Mouse (Mus musculus): ENCODE data around the gene Micall1. TPM values are rescaled to one million over a fixed set of nuclear protein-coding genes. Genes with fewer than 3 reads are reported as not detected.

Gene Micall1
- total and polyA plus RNA-seq, 3 experiments = 39.3 to 45.7 (median 43.0) TPM

DNA sequence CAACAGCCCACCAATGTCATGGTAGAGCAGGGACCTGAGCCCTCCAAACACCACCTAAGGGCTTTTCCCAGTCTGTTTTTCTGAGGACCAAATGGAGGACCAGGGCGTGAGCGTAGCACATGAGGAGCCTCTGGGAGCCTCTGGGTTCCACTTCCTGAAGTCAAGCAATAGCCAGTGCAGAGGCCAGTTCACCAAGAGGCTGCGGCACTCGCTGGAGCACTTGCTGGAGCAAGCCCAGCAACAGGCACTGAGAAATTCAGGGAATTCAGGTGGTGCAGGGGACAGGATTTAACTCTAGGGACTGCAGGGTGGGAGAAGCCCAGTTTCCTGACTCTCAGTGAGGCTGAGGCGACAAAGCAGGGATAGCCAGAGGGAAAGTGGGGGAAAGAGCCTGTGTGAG, 10.5 kb upstream of the Micall1 start:
- Histone ChIP-seq H3K36me3 (ENCODE audit: control insufficient read depth, insufficient read depth, low read length) (peaks cover 4% of the 10 kb centered on the region; the same call in 1 of the 2 replicates), H3K27me3 (ENCODE audit: control insufficient read depth, insufficient read depth, low read length) (no peaks in the 10 kb centered on the region), H3K79me2 (replicated peaks; ENCODE audit: control insufficient read depth, insufficient read depth, low read length) (no peaks in the 10 kb centered on the region), H3K4me1 (ENCODE audit: control insufficient read depth, insufficient read depth, low read length) (peaks cover 31% of the 10 kb centered on the region), H3K9ac (ENCODE audit: low read depth, low read length) (peak overlapping the region; percentile 9; the same call in 1 of the 2 replicates), H3K4me3 (no peak overlapping the region), H3K27ac (peak overlapping the region; percentile 77)
- intact Hi-C loops (cut with DNase I) = loop anchor here (1.0 kb wide), 1 partner anchor 28 kb away; no protein-coding TSS in a partner anchor
- DNase-seq = peak in 1 of 2 experiments; percentile 40
- no peak for TF ChIP-seq POLR2A (IDR thresholded peaks at IDR 0.05; ENCODE audit: insufficient read depth, low read depth, low read length)
- no peak for TF ChIP-seq EP300 (IDR thresholded peaks at IDR 0.05; ENCODE audit: insufficient read depth, low read depth, low read length)
- TF ChIP-seq CTCF (IDR thresholded peaks at IDR 0.05) = no peak
- WGBS = 29% methylated on average over 5 of the region's 5 CpGs

DNA sequence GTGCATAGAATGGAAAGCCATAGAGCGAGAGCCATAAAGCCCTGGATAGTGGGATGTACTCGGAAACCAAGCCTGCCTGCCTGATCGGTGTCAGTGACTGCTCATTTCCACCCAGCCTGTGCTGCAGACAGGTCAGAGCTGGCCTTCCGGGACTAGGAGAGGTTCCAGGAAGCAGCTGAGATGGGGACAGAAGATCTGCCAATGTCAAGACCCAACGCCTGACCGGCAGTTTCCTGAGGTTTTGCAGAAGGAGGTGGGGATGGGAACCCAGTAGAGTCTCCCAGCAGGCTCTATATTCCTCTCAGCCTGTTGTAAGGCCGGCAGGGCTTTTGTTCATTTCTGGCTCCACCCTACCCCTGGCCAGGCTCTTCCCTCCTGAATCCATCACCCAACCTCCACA, 9.8 kb upstream of the Micall1 start:
- Histone ChIP-seq H3K36me3 (ENCODE audit: control insufficient read depth, insufficient read depth, low read length) (peaks cover 4% of the 10 kb centered on the region; the same call in 1 of the 2 replicates), H3K4me1 (ENCODE audit: control insufficient read depth, insufficient read depth, low read length) (peaks cover 31% of the 10 kb centered on the region), H3K27me3 (ENCODE audit: control insufficient read depth, insufficient read depth, low read length) (no peaks in the 10 kb centered on the region), H3K9ac (ENCODE audit: low read depth, low read length) (no peak overlapping the region), H3K27ac (peak overlapping the region; percentile 77), H3K79me2 (replicated peaks; ENCODE audit: control insufficient read depth, insufficient read depth, low read length) (no peaks in the 10 kb centered on the region), H3K4me3 (no peak overlapping the region)
- 18% methylated on average over 7 of the region's 7 CpGs for WGBS
- intact Hi-C loops (cut with DNase I) = loop anchor here (1.0 kb wide), 1 partner anchor 27 kb away; no protein-coding TSS in a partner anchor
- DNase-seq = peak; percentile 48 to 55
- TF ChIP-seq POLR2A (IDR thresholded peaks at IDR 0.05; ENCODE audit: insufficient read depth, low read depth, low read length) = peak; percentile 55; the same call in 1 of the 2 replicates
- no peak for TF ChIP-seq CTCF (IDR thresholded peaks at IDR 0.05)
- 0 out of 2 replicates have a peak, but pooled peaks have one; percentile 68 for TF ChIP-seq EP300 (IDR thresholded peaks at IDR 0.05; ENCODE audit: insufficient read depth, low read depth, low read length)

DNA sequence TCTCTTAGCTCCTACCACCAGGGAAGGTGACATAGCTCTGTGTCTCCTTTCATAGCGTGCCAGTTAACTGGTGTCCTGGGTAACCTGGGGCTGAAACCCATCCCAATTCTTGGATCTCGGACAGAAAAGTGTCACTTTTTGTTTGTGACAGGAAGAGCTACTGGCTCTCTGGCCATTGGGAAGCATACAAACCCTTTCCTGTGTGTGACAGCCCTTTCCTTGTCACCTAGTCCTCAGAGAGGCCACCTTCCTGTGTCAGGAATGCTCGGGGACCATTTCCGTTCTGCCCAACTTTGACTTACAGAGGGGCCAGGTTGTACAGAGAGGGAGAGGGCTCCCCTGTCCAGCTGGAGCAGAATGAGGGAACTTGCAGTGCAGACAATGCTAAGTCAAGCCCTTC, 9.2 kb upstream of the Micall1 start:
- Histone ChIP-seq H3K27me3 (ENCODE audit: control insufficient read depth, insufficient read depth, low read length) (no peaks in the 10 kb centered on the region), H3K4me3 (no peak overlapping the region), H3K9ac (ENCODE audit: low read depth, low read length) (no peak overlapping the region), H3K36me3 (ENCODE audit: control insufficient read depth, insufficient read depth, low read length) (peaks cover 4% of the 10 kb centered on the region; the same call in 1 of the 2 replicates), H3K79me2 (replicated peaks; ENCODE audit: control insufficient read depth, insufficient read depth, low read length) (no peaks in the 10 kb centered on the region), H3K4me1 (ENCODE audit: control insufficient read depth, insufficient read depth, low read length) (peaks cover 31% of the 10 kb centered on the region), H3K27ac (peak overlapping the region; percentile 77)
- DNase-seq = no peak
- WGBS = 27% methylated on average over 4 of the region's 4 CpGs
- intact Hi-C loops (cut with DNase I) = no loop called here
- TF ChIP-seq EP300 (IDR thresholded peaks at IDR 0.05; ENCODE audit: insufficient read depth, low read depth, low read length) = peak; percentile 51; the same call in 1 of the 2 replicates
- no peak for TF ChIP-seq POLR2A (IDR thresholded peaks at IDR 0.05; ENCODE audit: insufficient read depth, low read depth, low read length)
- TF ChIP-seq CTCF (IDR thresholded peaks at IDR 0.05) = no peak

DNA sequence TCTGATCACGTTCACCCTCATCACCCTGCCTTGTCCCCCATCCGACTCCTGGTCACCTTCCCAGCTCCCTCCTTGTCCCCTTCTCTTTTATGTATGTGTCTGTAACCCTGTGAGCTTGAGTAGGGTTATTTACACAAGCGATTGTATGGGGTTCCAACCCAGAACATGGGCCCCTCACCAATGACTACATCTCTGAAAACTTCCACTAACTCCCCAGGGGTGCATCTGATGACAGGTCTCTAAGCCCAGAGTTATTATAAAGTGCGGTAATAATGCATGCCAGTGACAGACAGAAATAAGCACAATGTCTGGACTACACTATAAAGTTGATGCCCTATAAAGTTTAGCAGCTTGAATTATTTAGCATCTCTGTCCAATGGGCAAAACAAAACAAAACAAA, 8.3 kb upstream of the Micall1 start:
- DNase-seq = no peak
- Histone ChIP-seq H3K27ac (no peak overlapping the region), H3K79me2 (replicated peaks; ENCODE audit: control insufficient read depth, insufficient read depth, low read length) (no peaks in the 10 kb centered on the region), H3K36me3 (ENCODE audit: control insufficient read depth, insufficient read depth, low read length) (peaks cover 4% of the 10 kb centered on the region; the same call in 1 of the 2 replicates), H3K9ac (ENCODE audit: low read depth, low read length) (no peak overlapping the region), H3K27me3 (ENCODE audit: control insufficient read depth, insufficient read depth, low read length) (no peaks in the 10 kb centered on the region), H3K4me1 (ENCODE audit: control insufficient read depth, insufficient read depth, low read length) (peaks cover 31% of the 10 kb centered on the region), H3K4me3 (no peak overlapping the region)
- TF ChIP-seq EP300 (IDR thresholded peaks at IDR 0.05; ENCODE audit: insufficient read depth, low read depth, low read length) (no peak), POLR2A (IDR thresholded peaks at IDR 0.05; ENCODE audit: insufficient read depth, low read depth, low read length) (no peak), CTCF (IDR thresholded peaks at IDR 0.05) (no peak)
- intact Hi-C loops (cut with DNase I) = no loop called here
- WGBS = 79% methylated on average over 4 of the region's 4 CpGs

DNA sequence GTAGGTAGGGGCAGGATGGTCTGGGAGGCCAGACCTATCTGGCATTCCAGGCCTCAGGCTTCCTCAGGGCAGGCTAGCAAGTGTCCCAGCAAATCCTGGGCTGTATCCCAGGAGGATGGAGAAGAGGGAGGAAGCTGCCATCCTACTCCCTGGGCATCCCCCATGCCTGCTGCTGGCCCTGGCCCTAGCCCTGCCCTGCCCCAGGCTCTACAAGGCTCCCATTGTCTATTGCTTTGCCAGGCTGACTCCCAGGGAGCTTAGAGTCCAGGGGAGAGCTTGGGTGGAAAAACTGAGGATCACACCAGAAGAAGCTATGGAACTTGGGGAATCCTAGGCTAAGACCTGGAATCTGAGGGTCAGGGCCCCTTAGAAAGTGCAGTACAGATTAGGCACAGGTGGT, 7.2 kb upstream of the Micall1 start:
- TF ChIP-seq CTCF (IDR thresholded peaks at IDR 0.05) (no peak), EP300 (IDR thresholded peaks at IDR 0.05; ENCODE audit: insufficient read depth, low read depth, low read length) (no peak), POLR2A (IDR thresholded peaks at IDR 0.05; ENCODE audit: insufficient read depth, low read depth, low read length) (no peak)
- Histone ChIP-seq H3K4me3 (no peak overlapping the region), H3K9ac (ENCODE audit: low read depth, low read length) (no peak overlapping the region), H3K27ac (no peak overlapping the region), H3K27me3 (ENCODE audit: control insufficient read depth, insufficient read depth, low read length) (no peaks in the 10 kb centered on the region), H3K79me2 (replicated peaks; ENCODE audit: control insufficient read depth, insufficient read depth, low read length) (no peaks in the 10 kb centered on the region), H3K4me1 (ENCODE audit: control insufficient read depth, insufficient read depth, low read length) (peaks cover 28% of the 10 kb centered on the region), H3K36me3 (ENCODE audit: control insufficient read depth, insufficient read depth, low read length) (peaks cover 4% of the 10 kb centered on the region; the same call in 1 of the 2 replicates)
- intact Hi-C loops (cut with DNase I) = no loop called here
- DNase-seq = no peak

DNA sequence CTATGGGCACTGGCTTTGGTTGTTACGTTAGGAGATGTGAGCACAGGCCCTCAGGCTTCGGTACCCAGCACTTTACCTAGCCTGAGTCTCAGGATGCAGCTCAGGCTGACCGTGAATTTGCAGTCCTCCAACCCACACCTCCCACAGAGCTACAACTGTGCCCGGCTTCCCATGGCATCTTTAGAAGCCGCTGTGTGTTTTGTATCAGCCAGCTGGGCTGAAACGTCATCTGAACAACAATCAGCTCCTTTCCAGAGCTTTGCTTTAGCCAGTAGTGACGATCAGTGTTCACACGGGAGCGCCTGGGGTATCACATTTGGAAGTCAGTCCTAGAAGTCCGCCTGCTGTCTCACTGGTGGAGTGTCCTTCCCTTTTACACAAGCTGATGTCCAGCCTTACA, 5.4 kb upstream of the Micall1 start:
- no peak overlapping the region for H3K4me3 ChIP-seq
- intact Hi-C loops (cut with DNase I) = no loop called here
- H3K36me3 ChIP-seq (ENCODE audit: control insufficient read depth, insufficient read depth, low read length) = no peaks in the 10 kb centered on the region
- DNase-seq = no peak
- no peaks in the 10 kb centered on the region for H3K79me2 ChIP-seq (replicated peaks; ENCODE audit: control insufficient read depth, insufficient read depth, low read length)
- H3K9ac ChIP-seq (ENCODE audit: low read depth, low read length) = no peak overlapping the region
- no peak overlapping the region for H3K27ac ChIP-seq
- 79% methylated on average over 10 of the region's 10 CpGs for WGBS
- H3K4me1 ChIP-seq (ENCODE audit: control insufficient read depth, insufficient read depth, low read length) = peaks cover 18% of the 10 kb centered on the region
- no peak for TF ChIP-seq POLR2A (IDR thresholded peaks at IDR 0.05; ENCODE audit: insufficient read depth, low read depth, low read length)
- TF ChIP-seq EP300 (IDR thresholded peaks at IDR 0.05; ENCODE audit: insufficient read depth, low read depth, low read length) = no peak
- no peak for TF ChIP-seq CTCF (IDR thresholded peaks at IDR 0.05)
- H3K27me3 ChIP-seq (ENCODE audit: control insufficient read depth, insufficient read depth, low read length) = no peaks in the 10 kb centered on the region
